ENCODE assay signal across 18 mouse cellular contexts in genomic region chr13:113860816-113861215, GRCm38 (mm10).
A peak's percentile ranks its signal among the peaks of the same experiment; 100 is the strongest.
DNase-seq lines count a peak whose midpoint lies in the region; ATAC-seq and TF ChIP-seq lines count a peak whose summit lies in the region.
"Had no signal": no experiment of that assay in that cellular context is flagged by ENCODE, and none has a peak within 500 bp of the region (broad histone marks: within the 10 kb centered on the region; RNA-seq: fewer than 3 reads in every experiment).

No protein-coding gene starts in this region.

- no peaks in the 10 kb centered on the region for H3K36me3 ChIP-seq in liver, embryonic 12.5 days
- H3K36me3 ChIP-seq in liver, postnatal 0 days (replicated peaks; ENCODE audit: insufficient read depth, low read length): no peaks in the 10 kb centered on the region
- H3K36me3 ChIP-seq in limb, embryonic 10.5 days: no peaks in the 10 kb centered on the region
- H3K36me3 ChIP-seq in liver, embryonic 16.5 days (ENCODE audit: control insufficient read depth, insufficient read depth): no peaks in the 10 kb centered on the region
- H3K36me3 ChIP-seq: forebrain, embryonic 15.5 days; limb, embryonic 15.5 days; stomach, embryonic 15.5 days had no signal

- TF ChIP-seq EP300 in liver, postnatal 0 days (IDR thresholded peaks at IDR 0.05; ENCODE audit: low read depth): no peak

- H3K9ac ChIP-seq in liver, embryonic 12.5 days: peak overlapping the region; percentile 48
- H3K9ac ChIP-seq in liver, postnatal 0 days (replicated peaks): no peak overlapping the region
- peak overlapping the region; percentile 34; the same call in 1 of the 2 replicates for H3K9ac ChIP-seq in liver, embryonic 16.5 days (ENCODE audit: low read depth, low read length)
- H3K9ac ChIP-seq: forebrain, embryonic 15.5 days; limb, embryonic 15.5 days; stomach, embryonic 15.5 days had no signal

- ATAC-seq in liver, embryonic 12.5 days: no peak
- no peak for ATAC-seq in liver, postnatal 0 days
- no peak for ATAC-seq in liver, embryonic 16.5 days (ENCODE audit: low read depth)
- ATAC-seq: forebrain, embryonic 15.5 days had no signal

- no peaks in the 10 kb centered on the region for H3K9me3 ChIP-seq in liver, embryonic 12.5 days (replicated peaks)
- no peaks in the 10 kb centered on the region for H3K9me3 ChIP-seq in liver, postnatal 0 days (ENCODE audit: low read length)
- H3K9me3 ChIP-seq in limb, embryonic 10.5 days (replicated peaks): no peaks in the 10 kb centered on the region
- no peaks in the 10 kb centered on the region for H3K9me3 ChIP-seq in liver, embryonic 16.5 days (replicated peaks; ENCODE audit: control insufficient read depth, low read length)
- H3K9me3 ChIP-seq: forebrain, embryonic 15.5 days; limb, embryonic 15.5 days; stomach, embryonic 15.5 days had no signal

- H3K27me3 ChIP-seq in liver, embryonic 12.5 days (replicated peaks): no peaks in the 10 kb centered on the region
- no peaks in the 10 kb centered on the region for H3K27me3 ChIP-seq in liver, postnatal 0 days (ENCODE audit: insufficient read depth, low read length)
- H3K27me3 ChIP-seq in limb, embryonic 10.5 days (ENCODE audit: low read depth, poor library complexity, severe bottlenecking): no peaks in the 10 kb centered on the region
- H3K27me3 ChIP-seq in liver, embryonic 16.5 days (ENCODE audit: control insufficient read depth, insufficient read depth, low read depth, low read length): no peaks in the 10 kb centered on the region
- H3K27me3 ChIP-seq: forebrain, embryonic 15.5 days; limb, embryonic 15.5 days; stomach, embryonic 15.5 days had no signal

- H3K4me1 ChIP-seq in liver, embryonic 12.5 days: peaks cover 92% of the 10 kb centered on the region
- H3K4me1 ChIP-seq in liver, postnatal 0 days (ENCODE audit: insufficient read depth): peaks cover 11% of the 10 kb centered on the region
- peaks cover 44% of the 10 kb centered on the region for H3K4me1 ChIP-seq in limb, embryonic 10.5 days
- peaks cover 32% of the 10 kb centered on the region for H3K4me1 ChIP-seq in liver, embryonic 16.5 days (ENCODE audit: control insufficient read depth, low read depth, low read length)
- H3K4me1 ChIP-seq: stomach, embryonic 15.5 days had no signal

- no peak for TF ChIP-seq CTCF in liver, postnatal 0 days (IDR thresholded peaks at IDR 0.05; ENCODE audit: low read depth)

- peak overlapping the region; percentile 23 for H3K4me2 ChIP-seq in liver, embryonic 12.5 days
- no peak overlapping the region for H3K4me2 ChIP-seq in liver, postnatal 0 days (ENCODE audit: low read depth, low read length)
- H3K4me2 ChIP-seq in liver, embryonic 16.5 days (ENCODE audit: low read depth, low read length): 0 out of 2 replicates have a peak overlapping the region, but pooled peaks have one; percentile 13
- H3K4me2 ChIP-seq: forebrain, embryonic 15.5 days; heart, embryonic 11.5 days; limb, embryonic 15.5 days; midbrain, embryonic 11.5 days; stomach, embryonic 15.5 days had no signal

- intact Hi-C loops in heart, postnatal 10 days (cut with DNase I): no loop called here

- DNase-seq in heart, adult 11 months: peak; percentile 71
- DNase-seq in heart, postnatal 10 days: no peak
- no peak for DNase-seq in liver, postnatal 0 days
- DNase-seq in limb, embryonic 10.5 days (ENCODE audit: low spot score): no peak
- DNase-seq in frontal cortex, postnatal 10 days (ENCODE audit: low spot score in 2 of 2): no peak
- DNase-seq: cerebellum, adult 11 months; embryo, embryonic 11 days; gastrocnemius, postnatal 10 days; heart, postnatal 36 days; spleen, adult 18-20 months had no signal

- H3K4me3 ChIP-seq in liver, embryonic 12.5 days: no peak overlapping the region
- no peak overlapping the region for H3K4me3 ChIP-seq in liver, postnatal 0 days (ENCODE audit: low read depth, low read length)
- H3K4me3 ChIP-seq in limb, embryonic 10.5 days: no peak overlapping the region
- no peak overlapping the region for H3K4me3 ChIP-seq in liver, embryonic 16.5 days (ENCODE audit: low read depth, low read length)
- H3K4me3 ChIP-seq: forebrain, embryonic 15.5 days; limb, embryonic 15.5 days; stomach, embryonic 15.5 days had no signal

- H3K27ac ChIP-seq in liver, embryonic 12.5 days: peak overlapping the region; percentile 83
- no peak overlapping the region for H3K27ac ChIP-seq in liver, postnatal 0 days (ENCODE audit: low read depth)
- peak overlapping the region; percentile 74 for H3K27ac ChIP-seq in limb, embryonic 10.5 days
- H3K27ac ChIP-seq in liver, embryonic 16.5 days (ENCODE audit: low read length): peak overlapping the region; percentile 60
- H3K27ac ChIP-seq: forebrain, embryonic 15.5 days; kidney, postnatal 0 days; limb, embryonic 15.5 days; stomach, embryonic 15.5 days had no signal

- 77% methylated on average over 4 of the region's 4 CpGs for WGBS in liver, embryonic 12.5 days (ENCODE audit: insufficient replicate concordance)
- 85% methylated on average over 4 of the region's 4 CpGs for WGBS in liver, postnatal 0 days (ENCODE audit: insufficient replicate concordance)
- WGBS in limb, embryonic 10.5 days: 77% methylated on average over 4 of the region's 4 CpGs
- WGBS in liver, embryonic 16.5 days (ENCODE audit: insufficient replicate concordance): 82% methylated on average over 4 of the region's 4 CpGs
